Mouse (Mus musculus) cortical plate, adult 2 months (tissue): ENCODE measurements at regions not wholly inside any gene's neighbourhood (a gene's known extent, or its start where the extent isn't known, plus 50 kb on each side); places are given as distances from the start of the nearest gene placed in this dataset.

Experiments used
- CTCF ChIP-seq: fragments of 200-500 bp; IDR thresholded peaks from 2 replicates; pipeline ENCODE4 v1.5.1; 2011; ENCODE audit warnings: mild to moderate bottlenecking, control low read depth, low read length; ENCODE audit not compliant: insufficient read depth; ENCODE audit errors: extremely low read depth
- POLR2A ChIP-seq: fragments of 200-500 bp; IDR thresholded peaks from 2 replicates; pipeline ENCODE4 v1.6.1; 2011; ENCODE audit warnings: mild to moderate bottlenecking, low read length, control low read depth; ENCODE audit not compliant: insufficient read depth; ENCODE audit errors: extremely low read depth

- TF ChIP-seq CTCF: no peak
- no peak for TF ChIP-seq POLR2A
These were observed 106.7 kb upstream of the Osmr start for GRCm38 (mm10) chr15:6981430-6981829.
